Mouse (Mus musculus) CH12.LX (cell line): ENCODE results near the gene Sec31b. TPM values are rescaled to one million over a fixed set of nuclear protein-coding genes. Genes with fewer than 3 reads are reported as not detected.

ENCODE experiments used
- DNase-seq: peaks from one replicate; pipeline ENCODE4 v3.0.0-alpha.2; 2013; ENCODE audit errors: extremely low read depth
- H3K27ac ChIP-seq: 2 replicates; pipeline ENCODE4 v1.5.1; 2012; ENCODE audit warnings: low read depth, mild to moderate bottlenecking, control low read depth, moderate library complexity; ENCODE audit not compliant: insufficient read depth
- H3K27me3 ChIP-seq: replicated peaks from 2 replicates; pipeline ENCODE3; 2012; ENCODE audit warnings: inconsistent platforms
- H3K36me3 ChIP-seq, 2 experiments: replicated peaks in 1 of 2; 2 replicates each; pipeline versions ENCODE3 to v1.6.1; 2012; ENCODE audit warnings: inconsistent platforms in 1 of 2, low read length in 1 of 2, mild to moderate bottlenecking in 1 of 2, mixed read lengths in 1 of 2, moderate library complexity in 1 of 2; ENCODE audit not compliant: control insufficient read depth in 1 of 2, insufficient read depth in 1 of 2
- H3K4me1 ChIP-seq, 2 experiments: 2 replicates each; pipeline ENCODE4 v1.6.1; 2012; ENCODE audit warnings: inconsistent platforms in 1 of 2, moderate library complexity in 1 of 2; ENCODE audit not compliant: insufficient read depth in 2 of 2, control insufficient read depth in 1 of 2
- H3K4me2 ChIP-seq: 2 replicates; pipeline ENCODE4 v1.6.1; 2012; ENCODE audit warnings: low read depth, mild to moderate bottlenecking, control low read depth; ENCODE audit not compliant: poor library complexity, insufficient read depth, severe bottlenecking
- H3K4me3 ChIP-seq, 3 experiments: fragments of 150-350 bp in 1 of 3; sonication (generic) in 1 of 3; replicated peaks in 1 of 3; 2 replicates each; pipeline versions ENCODE3 to v1.5.1; 2011 to 2012; ENCODE audit warnings: low read depth in 2 of 3, low read length in 2 of 3, mild to moderate bottlenecking in 2 of 3, moderate library complexity in 2 of 3, control low read depth in 1 of 3, improper control_type of control experiment in 1 of 3, inconsistent platforms in 1 of 3, mixed read lengths in 1 of 3; ENCODE audit not compliant: poor library complexity in 1 of 3
- H3K79me2 ChIP-seq: replicated peaks from 2 replicates; pipeline ENCODE4 v1.6.1; 2012; ENCODE audit warnings: mild to moderate bottlenecking, moderate library complexity; ENCODE audit not compliant: control insufficient read depth, poor library complexity, insufficient read depth, severe bottlenecking; ENCODE audit errors: extremely low read depth
- H3K9ac ChIP-seq: 2 replicates; pipeline ENCODE4 v1.6.1; 2012; ENCODE audit warnings: low read depth, mild to moderate bottlenecking, control low read depth, moderate library complexity; ENCODE audit not compliant: insufficient read depth
- H3K9me3 ChIP-seq: replicated peaks from 2 replicates; pipeline ENCODE3; 2012; ENCODE audit warnings: low read length, inconsistent platforms, mixed read lengths
- BHLHE40 ChIP-seq: IDR thresholded peaks from 2 replicates; pipeline ENCODE4 v1.6.1; 2011; ENCODE audit warnings: mild to moderate bottlenecking, low read depth, low read length, improper control_type of control experiment
- CHD1 ChIP-seq: IDR thresholded peaks from 2 replicates; pipeline ENCODE4 v1.6.1; 2012; ENCODE audit warnings: low read depth, low read length, improper control_type of control experiment, inconsistent platforms
- EP300 ChIP-seq: IDR thresholded peaks from 2 replicates; pipeline ENCODE4 v1.6.1; 2011; ENCODE audit warnings: low read length, improper control_type of control experiment
- ETS1 ChIP-seq: conservative IDR thresholded peaks from 2 replicates; pipeline ENCODE4 v1.6.1; 2012; ENCODE audit warnings: low read depth, mild to moderate bottlenecking, inconsistent platforms, low read length, improper control_type of control experiment, moderate library complexity
- GABPA ChIP-seq: IDR thresholded peaks from 2 replicates; pipeline ENCODE4 v1.6.1; 2012; ENCODE audit warnings: low read depth, low read length, improper control_type of control experiment, inconsistent platforms; ENCODE audit not compliant: insufficient replicate concordance
- HCFC1 ChIP-seq: IDR thresholded peaks from 2 replicates; pipeline ENCODE4 v1.6.1; 2012; ENCODE audit warnings: low read depth, mild to moderate bottlenecking, inconsistent platforms, low read length, improper control_type of control experiment
- JUN ChIP-seq: IDR thresholded peaks from 2 replicates; pipeline ENCODE4 v1.6.1; 2011; ENCODE audit warnings: low read depth, mild to moderate bottlenecking, low read length, improper control_type of control experiment, moderate library complexity; ENCODE audit not compliant: insufficient read depth
- JUND ChIP-seq: conservative IDR thresholded peaks from 2 replicates; pipeline ENCODE4 v1.6.1; 2011; ENCODE audit warnings: low read depth, low read length, improper control_type of control experiment
- MAX ChIP-seq: IDR thresholded peaks from 2 replicates; pipeline ENCODE4 v1.6.1; 2011; ENCODE audit warnings: low read length, improper control_type of control experiment
- MAZ ChIP-seq: IDR thresholded peaks from 2 replicates; pipeline ENCODE4 v1.6.1; 2012; ENCODE audit warnings: low read depth, mild to moderate bottlenecking, inconsistent platforms, low read length, improper control_type of control experiment, moderate library complexity
- MXI1 ChIP-seq: IDR thresholded peaks from 2 replicates; pipeline ENCODE4 v1.6.1; 2011; ENCODE audit warnings: mild to moderate bottlenecking, low read depth, low read length, improper control_type of control experiment
- NRF1 ChIP-seq: IDR thresholded peaks from 2 replicates; pipeline ENCODE4 v1.6.1; 2014; ENCODE audit warnings: low read depth, mild to moderate bottlenecking, inconsistent platforms, low read length, improper control_type of control experiment, moderate library complexity
- POLR2A ChIP-seq: IDR thresholded peaks from 2 replicates; pipeline ENCODE4 v1.6.1; 2011; ENCODE audit warnings: low read depth, mild to moderate bottlenecking, improper control_type of control experiment, low read length
- POLR2AphosphoS2 ChIP-seq: IDR thresholded peaks from 2 replicates; pipeline ENCODE4 v1.6.1; 2011; ENCODE audit warnings: low read depth, low read length, improper control_type of control experiment
- RCOR1 ChIP-seq: conservative IDR thresholded peaks from 2 replicates; pipeline ENCODE4 v1.6.1; 2012; ENCODE audit warnings: low read depth, mild to moderate bottlenecking, inconsistent platforms, low read length, improper control_type of control experiment
- SMC3 ChIP-seq: IDR thresholded peaks from 2 replicates; pipeline ENCODE4 v1.6.1; 2011; ENCODE audit warnings: low read depth, low read length, improper control_type of control experiment
- TBP ChIP-seq: conservative IDR thresholded peaks from 2 replicates; pipeline ENCODE4 v1.6.1; 2011; ENCODE audit warnings: low read depth, low read length, improper control_type of control experiment
- TCF12 ChIP-seq: IDR thresholded peaks from 2 replicates; pipeline ENCODE4 v1.6.1; 2014; ENCODE audit warnings: low read depth, mild to moderate bottlenecking, inconsistent platforms, low read length, improper control_type of control experiment
- USF1 ChIP-seq: IDR thresholded peaks from 2 replicates; pipeline ENCODE4 v1.6.1; 2014; ENCODE audit warnings: low read depth, mild to moderate bottlenecking, inconsistent platforms, low read length, improper control_type of control experiment
- ZNF384 ChIP-seq: IDR thresholded peaks from 2 replicates; pipeline ENCODE4 v1.6.1; 2012; ENCODE audit warnings: low read depth, low read length, improper control_type of control experiment, inconsistent platforms
- dilution Hi-C: fragments of 300-500 bp; cut with MboI; formaldehyde crosslinking; loops from 2 replicates; pipeline ENCODE4 v1.14.3; 2020; ENCODE audit warnings: low sequenced_read_pairs; ENCODE audit not compliant: extremely low pct_unique_long_range_greater_than_20kb, extremely low pct_ligation_motif_present
- in situ Hi-C: fragments of 300-500 bp; cut with MboI; formaldehyde crosslinking; loops from 3 replicates; pipeline ENCODE4 v1.14.3; 2019; ENCODE audit warnings: low sequenced_read_pairs, low pct_ligation_motif_present, low pct_unique_long_range_greater_than_20kb, mixed read lengths
- polyA plus RNA-seq: library from polyadenylated mRNA; unstranded; fragments of >175 nt; gene quantifications from 2 replicates; pipeline ENCODE4 v1.2.1, GENCODE M21; 2012; ENCODE audit warnings: low read depth; ENCODE audit not compliant: insufficient read length
- total RNA-seq, 2 experiments: library from RNA; depleted of rRNA; stranded (reverse); fragments of 300-350 nt in 1 of 2; fragments of >200 nt in 1 of 2; gene quantifications; 2 replicates each; pipeline ENCODE4 v1.2.3; 2012 to 2014

The Sec31b gene
- total and polyA plus RNA-seq, 3 experiments, result 0.17 to 1.1 (median 0.19) TPM

GRCm38 (mm10) chr19:44542694-44543178 lies 2.9 kb downstream of the Sec31b start:
- DNase-seq, result no peak
- no peaks in the 10 kb centered on the region for H3K27me3 ChIP-seq
- no peak overlapping the region for H3K4me3 ChIP-seq
- in situ Hi-C loops, result no loop called here
- peaks cover 0 to 10% of the 10 kb centered on the region in 2 experiments for H3K36me3 ChIP-seq
- TF ChIP-seq NRF1, result no peak
- no peak for TF ChIP-seq MXI1
- TF ChIP-seq BHLHE40, result no peak
- no peak for TF ChIP-seq USF1
- TF ChIP-seq MAX, result no peak
- no peak for TF ChIP-seq CHD1
- no peak for TF ChIP-seq ZNF384
- TF ChIP-seq TBP, result no peak
- TF ChIP-seq RCOR1, result no peak
- no peak for TF ChIP-seq MAZ
- TF ChIP-seq, all 38 proteins: peak for 0
- Histone ChIP-seq H3K4me1 (no peaks in the 10 kb centered on the region), H3K4me2 (no peak overlapping the region), H3K27ac (no peak overlapping the region), H3K9me3 (peaks cover 7% of the 10 kb centered on the region), H3K9ac (no peak overlapping the region), H3K79me2 (no peaks in the 10 kb centered on the region)
- dilution Hi-C loops, result no loop called here

GRCm38 (mm10) chr19:44537416-44537815 lies 8.2 kb downstream of the Sec31b start:
- dilution Hi-C loops, result no loop called here
- no peak overlapping the region for H3K4me2 ChIP-seq
- H3K36me3 ChIP-seq, result peaks cover 0 to 5% of the 10 kb centered on the region in 2 experiments

More at GRCm38 (mm10) chr19:44537416-44537815, 8.2 kb downstream of the Sec31b start:
- TF ChIP-seq HCFC1 (no peak), EP300 (no peak), JUND (no peak), POLR2AphosphoS2 (no peak), MAZ (no peak), GABPA (no peak), ZNF384 (no peak), MAX (no peak), NRF1 (no peak), SMC3 (no peak), RCOR1 (no peak), POLR2A (no peak), JUN (no peak), ETS1 (no peak), TCF12 (no peak)
- TF ChIP-seq, all 38 proteins: peak for 0
- Histone ChIP-seq H3K79me2 (no peaks in the 10 kb centered on the region), H3K9me3 (peaks cover 7% of the 10 kb centered on the region), H3K4me1 (no peaks in the 10 kb centered on the region), H3K9ac (no peak overlapping the region), H3K4me3 (no peak overlapping the region), H3K27ac (no peak overlapping the region), H3K27me3 (no peaks in the 10 kb centered on the region)
- DNase-seq, result no peak
- in situ Hi-C loops, result no loop called here
